Mouse (Mus musculus): ENCODE measurements around the gene Gm21885. TPM values are rescaled to one million over a fixed set of nuclear protein-coding genes. Genes with fewer than 3 reads are reported as not detected.
"Not testable (repeated sequence)": the region's sequence is repeated elsewhere in the genome, so short reads cannot be mapped to it uniquely, and the experiment has no call there.

Gm21885 gene
- polyA plus RNA-seq, 1 experiment from 2014 or later = not detected

DNA sequence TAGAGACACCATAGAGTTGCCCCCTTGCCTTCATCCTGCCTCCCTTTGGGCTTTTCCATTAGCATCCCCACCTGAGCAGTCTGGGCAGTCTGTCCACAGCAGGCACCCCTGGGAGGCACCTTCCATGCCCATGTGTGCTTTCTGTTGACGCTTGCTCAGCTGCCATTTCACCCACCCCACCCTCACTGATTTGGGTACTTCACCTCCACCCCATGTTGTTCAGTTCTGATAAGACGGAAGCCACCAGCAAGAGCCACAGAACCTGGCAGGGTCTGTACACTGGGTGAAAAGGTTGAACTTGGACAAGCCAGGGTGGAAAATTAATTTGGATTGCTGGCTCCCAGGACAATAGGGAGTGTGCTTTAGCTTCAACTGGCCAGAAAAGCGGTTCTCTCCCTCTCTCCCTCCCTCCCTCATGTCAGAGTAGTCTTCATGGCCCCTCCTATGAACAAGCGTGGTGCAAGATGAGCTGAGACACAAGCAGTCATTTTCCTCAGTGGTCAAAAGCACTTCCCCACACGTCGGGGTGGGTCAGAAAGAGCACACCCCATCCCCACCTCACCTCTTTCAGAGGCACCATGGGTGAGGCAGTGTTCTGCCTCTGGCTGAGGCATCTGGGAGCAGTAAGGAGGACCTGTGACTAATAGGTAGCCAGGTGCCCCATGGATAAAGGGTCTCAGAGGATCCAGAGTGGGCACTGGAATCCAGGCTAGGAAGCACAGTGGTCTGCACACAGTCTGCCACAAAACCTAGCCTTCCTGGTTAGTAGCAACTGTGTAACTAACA lies 19.9 kb upstream of the Gm21885 start:
- no peak for DNase-seq (ENCODE audit: low spot score)
- H3K4me1 ChIP-seq (replicated peaks; ENCODE audit: control insufficient read depth, insufficient read depth, low read length) = no peaks in the 10 kb centered on the region; the same call in 1 of the 2 replicates
- H3K9ac ChIP-seq = no peak overlapping the region
- no peak overlapping the region for H3K4me2 ChIP-seq (replicated peaks)
- no peaks in the 10 kb centered on the region for H3K36me3 ChIP-seq (replicated peaks; ENCODE audit: control insufficient read depth, insufficient read depth)
- no peak for ATAC-seq (ENCODE audit: low FRiP score)
- no peak overlapping the region for H3K27ac ChIP-seq
- no peak overlapping the region for H3K4me3 ChIP-seq (replicated peaks; ENCODE audit: low read length)
- no peaks in the 10 kb centered on the region for H3K9me3 ChIP-seq (ENCODE audit: control insufficient read depth, low read length)
- 68% methylated on average over 6 of the region's 6 CpGs for WGBS
- H3K27me3 ChIP-seq (ENCODE audit: control insufficient read depth, insufficient read depth, low read length) = no peaks in the 10 kb centered on the region

DNA sequence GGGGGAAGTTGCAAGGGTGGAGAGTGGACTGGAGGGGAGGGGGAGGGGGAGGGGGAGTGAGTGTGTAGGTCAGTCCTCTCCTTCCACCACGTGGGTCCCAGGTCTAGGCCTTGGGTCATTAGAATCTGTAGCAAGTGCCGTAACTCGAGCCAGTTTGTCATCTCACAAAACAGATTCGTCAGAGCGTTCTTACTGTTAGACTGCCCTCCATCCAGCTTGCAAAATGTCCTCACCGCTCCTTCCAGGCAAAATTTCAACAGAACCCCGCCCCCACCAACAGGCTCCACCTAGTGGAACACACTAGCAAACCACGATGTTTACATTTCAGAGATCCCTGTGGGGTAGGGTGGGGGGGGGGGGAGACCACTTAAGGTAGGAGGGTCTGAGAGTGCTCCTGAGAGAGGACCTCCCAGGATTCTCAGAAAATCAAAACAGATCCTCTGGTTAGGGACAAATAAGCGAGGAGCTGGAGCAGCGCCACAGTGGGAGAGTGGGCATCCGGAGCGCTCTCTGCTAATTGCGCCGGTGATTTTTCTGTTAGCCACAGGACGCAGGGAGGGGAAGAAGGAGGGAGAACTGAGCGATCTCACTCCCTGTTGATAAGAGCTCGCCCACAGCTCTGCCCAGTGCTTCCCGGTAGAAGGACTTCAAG lies 16.4 kb upstream of the Gm21885 start:
- Histone ChIP-seq H3K27me3 (ENCODE audit: control insufficient read depth, insufficient read depth, low read length) (no peaks in the 10 kb centered on the region), H3K9ac (peak overlapping the region; percentile 26), H3K4me3 (replicated peaks; ENCODE audit: low read length) (peak overlapping the region; percentile 25), H3K4me2 (replicated peaks) (peak overlapping the region; percentile 51), H3K36me3 (replicated peaks; ENCODE audit: control insufficient read depth, insufficient read depth) (no peaks in the 10 kb centered on the region), H3K27ac (no peak overlapping the region; the same call in 1 of the 2 replicates), H3K9me3 (ENCODE audit: control insufficient read depth, low read length) (no peaks in the 10 kb centered on the region), H3K4me1 (replicated peaks; ENCODE audit: control insufficient read depth, insufficient read depth, low read length) (no peaks in the 10 kb centered on the region; the same call in 1 of the 2 replicates)
- 0 out of 2 replicates have a peak, but pooled peaks have one; percentile 53 for ATAC-seq (ENCODE audit: low FRiP score)
- peak; percentile 68 for DNase-seq (ENCODE audit: low spot score)
- WGBS = 2% methylated on average over 18 of the region's 18 CpGs

DNA sequence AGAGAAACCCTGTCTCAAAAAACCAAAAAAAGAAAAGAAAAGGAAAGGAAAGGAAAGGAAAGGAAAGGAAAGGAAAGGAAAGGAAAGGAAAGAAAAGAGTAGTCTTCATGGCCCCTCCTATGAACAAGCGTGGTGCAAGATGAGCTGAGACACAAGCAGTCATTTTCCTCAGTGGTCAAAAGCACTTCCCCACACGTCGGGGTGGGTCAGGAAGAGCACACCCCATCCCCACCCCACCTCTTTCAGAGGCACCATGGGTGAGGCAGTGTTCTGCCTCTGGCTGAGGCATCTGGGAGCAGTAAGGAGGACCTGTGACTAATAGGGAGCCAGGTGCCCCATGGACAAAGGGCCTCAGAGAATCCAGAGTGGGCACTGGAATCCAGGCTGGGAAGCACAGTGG lies 15.5 kb upstream of the Gm21885 start:
- H3K27me3 ChIP-seq (ENCODE audit: control insufficient read depth, insufficient read depth, low read length); H3K4me2 ChIP-seq (replicated peaks); ATAC-seq (ENCODE audit: low FRiP score); H3K9ac ChIP-seq; H3K4me3 ChIP-seq (replicated peaks; ENCODE audit: low read length); H3K27ac ChIP-seq; H3K36me3 ChIP-seq (replicated peaks; ENCODE audit: control insufficient read depth, insufficient read depth); H3K4me1 ChIP-seq (replicated peaks; ENCODE audit: control insufficient read depth, insufficient read depth, low read length); H3K9me3 ChIP-seq (ENCODE audit: control insufficient read depth, low read length); DNase-seq (ENCODE audit: low spot score): not testable (repeated sequence)
- 70% methylated on average over 3 of the region's 3 CpGs for WGBS

DNA sequence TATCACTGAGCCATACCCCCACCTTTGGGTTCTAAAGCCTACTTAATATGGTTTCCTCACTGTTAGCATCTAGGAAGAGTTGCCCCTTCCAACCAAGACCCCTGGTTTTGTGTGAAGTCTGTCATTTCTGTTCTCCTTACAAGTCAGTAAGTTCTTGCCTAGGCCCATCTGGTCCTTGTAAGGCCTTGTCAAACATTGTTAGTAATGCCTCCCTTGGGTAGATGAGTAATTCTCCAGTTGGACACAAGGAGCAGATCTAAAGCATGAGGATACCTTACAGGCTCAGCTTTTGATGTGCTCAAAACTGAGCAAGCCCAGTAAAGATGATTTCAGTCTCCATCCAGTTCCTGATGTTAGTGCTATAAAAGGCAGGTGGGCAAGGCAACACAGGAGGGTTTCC lies 12.9 kb upstream of the Gm21885 start:
- H3K36me3 ChIP-seq (replicated peaks; ENCODE audit: control insufficient read depth, insufficient read depth) = no peaks in the 10 kb centered on the region
- H3K27ac ChIP-seq = no peak overlapping the region
- DNase-seq (ENCODE audit: low spot score) (no peak), ATAC-seq (ENCODE audit: low FRiP score) (no peak)
- H3K4me2 ChIP-seq (replicated peaks) = no peak overlapping the region
- H3K4me3 ChIP-seq (replicated peaks; ENCODE audit: low read length) = no peak overlapping the region
- H3K9ac ChIP-seq = no peak overlapping the region
- no peaks in the 10 kb centered on the region; the same call in 1 of the 2 replicates for H3K4me1 ChIP-seq (replicated peaks; ENCODE audit: control insufficient read depth, insufficient read depth, low read length)
- H3K27me3 ChIP-seq (ENCODE audit: control insufficient read depth, insufficient read depth, low read length) = no peaks in the 10 kb centered on the region
- no peaks in the 10 kb centered on the region for H3K9me3 ChIP-seq (ENCODE audit: control insufficient read depth, low read length)

DNA sequence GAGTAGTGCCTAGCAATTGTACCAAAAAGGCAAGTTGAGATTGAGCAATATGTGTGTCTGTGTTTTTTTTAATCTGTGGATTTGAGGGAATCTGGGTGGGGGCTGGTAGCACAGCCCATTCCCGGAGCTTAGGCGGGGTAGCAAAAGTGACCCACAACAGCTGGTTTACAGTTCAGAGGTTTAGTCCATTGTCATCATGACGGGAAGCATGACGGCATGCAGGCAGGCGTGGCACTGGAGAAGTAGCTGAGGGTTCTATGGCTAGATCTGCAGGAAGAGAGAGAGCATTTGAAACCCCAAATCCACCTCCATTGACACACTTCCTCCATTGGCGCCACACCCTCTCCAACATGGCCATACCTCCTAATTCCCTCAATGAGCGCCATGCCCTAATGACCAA lies 11.8 kb upstream of the Gm21885 start:
- DNase-seq (ENCODE audit: low spot score) = no peak
- H3K4me3 ChIP-seq (replicated peaks; ENCODE audit: low read length) = no peak overlapping the region
- no peak overlapping the region for H3K27ac ChIP-seq
- WGBS = 94% methylated on average over 7 of the region's 7 CpGs
- no peak overlapping the region for H3K9ac ChIP-seq
- no peaks in the 10 kb centered on the region for H3K27me3 ChIP-seq (ENCODE audit: control insufficient read depth, insufficient read depth, low read length)
- H3K9me3 ChIP-seq (ENCODE audit: control insufficient read depth, low read length) = no peaks in the 10 kb centered on the region
- no peak overlapping the region for H3K4me2 ChIP-seq (replicated peaks)
- no peaks in the 10 kb centered on the region for H3K36me3 ChIP-seq (replicated peaks; ENCODE audit: control insufficient read depth, insufficient read depth)
- ATAC-seq (ENCODE audit: low FRiP score) = no peak
- no peaks in the 10 kb centered on the region; the same call in 1 of the 2 replicates for H3K4me1 ChIP-seq (replicated peaks; ENCODE audit: control insufficient read depth, insufficient read depth, low read length)

DNA sequence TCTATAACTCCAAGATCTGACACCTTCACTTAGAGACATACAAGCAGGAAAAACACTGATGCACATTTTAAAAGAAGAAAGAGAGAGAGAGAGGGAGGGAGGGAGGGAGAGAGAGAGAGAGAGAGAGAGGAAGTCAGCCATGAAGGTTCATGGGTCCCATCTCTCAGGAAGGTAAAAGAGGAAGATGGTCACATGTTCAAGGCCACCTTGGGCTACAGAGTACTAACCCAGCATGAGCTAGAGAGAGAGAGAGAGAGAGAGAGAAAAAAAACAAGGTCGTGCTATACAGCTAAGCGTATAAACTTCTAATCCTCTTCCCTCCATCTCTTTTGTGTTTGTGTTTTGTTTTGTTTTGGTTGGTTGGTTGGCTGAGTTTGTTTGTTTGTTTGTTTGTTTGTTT lies 10.7 kb upstream of the Gm21885 start:
- Histone ChIP-seq H3K9me3 (ENCODE audit: control insufficient read depth, low read length) (no peaks in the 10 kb centered on the region), H3K36me3 (replicated peaks; ENCODE audit: control insufficient read depth, insufficient read depth) (no peaks in the 10 kb centered on the region), H3K4me1 (replicated peaks; ENCODE audit: control insufficient read depth, insufficient read depth, low read length) (no peaks in the 10 kb centered on the region), H3K27me3 (ENCODE audit: control insufficient read depth, insufficient read depth, low read length) (no peaks in the 10 kb centered on the region), H3K27ac (no peak overlapping the region), H3K4me3 (replicated peaks; ENCODE audit: low read length) (no peak overlapping the region), H3K9ac (no peak overlapping the region), H3K4me2 (replicated peaks) (no peak overlapping the region)
- DNase-seq (ENCODE audit: low spot score) = no peak
- 100% methylated on average over 2 of the region's 2 CpGs for WGBS
- no peak for ATAC-seq (ENCODE audit: low FRiP score)

DNA sequence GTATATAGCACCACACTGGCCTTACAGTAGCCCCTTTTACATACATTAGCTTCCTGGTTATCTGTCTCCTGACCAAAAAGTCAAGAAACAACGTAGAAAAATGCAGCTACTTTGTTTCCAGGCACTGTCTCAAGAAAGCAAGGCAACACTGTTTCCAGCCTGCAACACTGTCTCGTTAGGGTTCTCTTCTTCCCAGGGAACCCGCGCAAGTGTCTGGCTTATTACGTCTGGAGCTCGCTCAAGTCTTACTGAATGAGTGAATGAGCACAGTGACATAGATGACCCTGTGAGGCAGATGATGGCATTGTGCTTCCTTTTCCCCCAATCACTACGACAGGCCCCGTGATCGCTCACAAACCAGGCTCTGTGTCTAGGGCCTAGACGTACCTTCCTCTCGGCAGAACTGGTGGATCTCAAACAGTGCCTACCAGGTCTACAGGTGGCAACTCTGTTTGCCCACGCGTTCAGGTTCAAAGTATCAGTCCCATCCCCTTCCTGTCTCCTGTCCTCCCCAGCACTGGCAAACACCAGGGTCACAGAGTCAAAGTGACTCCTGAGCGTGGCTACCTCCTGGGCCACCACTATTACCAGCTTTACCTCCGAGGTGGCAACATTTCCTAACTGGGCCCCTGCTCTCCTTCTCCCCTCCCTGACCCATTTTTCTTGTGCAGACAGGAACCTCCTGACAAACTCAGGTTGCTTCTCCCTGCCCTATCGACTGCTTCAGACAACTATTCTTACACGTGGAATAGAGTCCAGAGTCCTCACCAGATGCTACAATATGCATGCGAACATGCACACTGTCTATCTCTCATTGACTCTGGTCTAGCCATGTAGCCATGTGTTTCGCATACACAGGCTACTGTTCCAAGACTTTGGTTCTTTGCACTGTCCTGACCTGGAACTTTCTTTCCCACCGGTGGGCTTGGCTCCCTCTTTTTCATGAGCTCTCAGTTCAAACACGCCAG lies 8.4 kb upstream of the Gm21885 start:
- Histone ChIP-seq H3K4me1 (replicated peaks; ENCODE audit: control insufficient read depth, insufficient read depth, low read length) (peaks cover 7% of the 10 kb centered on the region; the same call in 1 of the 2 replicates), H3K9ac (no peak overlapping the region), H3K36me3 (replicated peaks; ENCODE audit: control insufficient read depth, insufficient read depth) (no peaks in the 10 kb centered on the region), H3K4me2 (replicated peaks) (no peak overlapping the region), H3K27me3 (ENCODE audit: control insufficient read depth, insufficient read depth, low read length) (no peaks in the 10 kb centered on the region), H3K4me3 (replicated peaks; ENCODE audit: low read length) (no peak overlapping the region), H3K27ac (no peak overlapping the region), H3K9me3 (ENCODE audit: control insufficient read depth, low read length) (no peaks in the 10 kb centered on the region)
- DNase-seq (ENCODE audit: low spot score) = no peak
- WGBS = 90% methylated on average over 21 of the region's 21 CpGs
- ATAC-seq (ENCODE audit: low FRiP score) = no peak

DNA sequence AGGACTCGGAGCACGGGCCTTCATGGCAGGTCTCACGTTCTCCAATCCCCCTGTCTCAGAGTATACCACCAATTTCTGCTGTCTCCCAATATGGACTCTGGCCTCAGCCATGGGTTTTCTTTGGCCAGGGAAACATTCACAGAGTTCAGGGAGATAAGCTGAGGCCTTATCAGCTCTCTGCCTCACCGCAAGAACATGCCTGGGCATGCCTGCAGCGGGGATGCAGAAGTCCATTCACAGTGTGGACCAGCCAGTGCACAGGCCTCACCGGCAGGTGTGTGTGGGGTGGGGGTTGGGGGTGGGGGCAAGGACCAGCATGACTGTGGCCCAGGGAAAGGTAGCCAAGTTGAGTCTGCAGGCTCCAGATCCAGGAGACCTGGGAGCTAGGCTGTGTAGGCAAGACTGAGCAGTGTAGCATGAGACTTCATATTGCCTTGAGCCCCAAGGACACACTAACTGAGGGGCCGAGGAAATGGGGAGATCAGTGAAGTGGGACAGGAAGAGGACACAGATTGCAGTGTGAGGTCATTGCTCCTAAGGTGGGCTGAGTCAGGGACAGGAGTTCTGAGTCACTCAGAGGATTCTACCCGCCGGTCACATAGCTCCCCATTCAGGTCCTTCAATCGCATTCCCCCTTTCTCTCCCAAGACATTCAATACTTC lies 7.3 kb upstream of the Gm21885 start:
- H3K36me3 ChIP-seq (replicated peaks; ENCODE audit: control insufficient read depth, insufficient read depth) = no peaks in the 10 kb centered on the region
- H3K4me1 ChIP-seq (replicated peaks; ENCODE audit: control insufficient read depth, insufficient read depth, low read length) = peaks cover 7% of the 10 kb centered on the region; the same call in 1 of the 2 replicates
- ATAC-seq (ENCODE audit: low FRiP score) = no peak
- no peak overlapping the region for H3K27ac ChIP-seq
- no peaks in the 10 kb centered on the region for H3K9me3 ChIP-seq (ENCODE audit: control insufficient read depth, low read length)
- H3K4me3 ChIP-seq (replicated peaks; ENCODE audit: low read length) = no peak overlapping the region
- H3K9ac ChIP-seq = no peak overlapping the region
- WGBS = 95% methylated on average over 10 of the region's 10 CpGs
- no peak overlapping the region for H3K4me2 ChIP-seq (replicated peaks)
- H3K27me3 ChIP-seq (ENCODE audit: control insufficient read depth, insufficient read depth, low read length) = no peaks in the 10 kb centered on the region
- DNase-seq (ENCODE audit: low spot score) = no peak
